Mouse (Mus musculus) spleen, adult 18-20 months (tissue): ENCODE measurements around the gene Tpt1.
A peak's percentile ranks its signal among the peaks of the same experiment; 100 is the strongest.
"Not testable (repeated sequence)": the region's sequence is repeated elsewhere in the genome, so short reads cannot be mapped to it uniquely, and the experiment has no call there.

Source experiments
- DNase-seq, 2 experiments: peaks; one replicate each; pipeline ENCODE4 v3.0.0; 2022; ENCODE audit warnings: mixed read lengths in 2 of 2

Gene Tpt1

GRCm38 (mm10) chr14:75844867-75845697 is at the start of gene Tpt1:
Tpt1 (plus strand) TSS chr14:75845093.
- DNase-seq, result peak; percentile 98 to 99

- no peak for DNase-seq
Measured at GRCm38 (mm10) chr14:75795918-75796317, 49.0 kb upstream of the Tpt1 start.

- DNase-seq, result no peak
Measured at GRCm38 (mm10) chr14:75797769-75798386, 47.0 kb upstream of the Tpt1 start.

GRCm38 (mm10) chr14:75807800-75808199 is 37.1 kb upstream of the Tpt1 start:
- DNase-seq, result no peak

- DNase-seq, result no peak
Measured at GRCm38 (mm10) chr14:75809931-75810330, 35.0 kb upstream of the Tpt1 start.

GRCm38 (mm10) chr14:75818528-75818927 is 26.4 kb upstream of the Tpt1 start:
- DNase-seq, result no peak

- no peak for DNase-seq
Measured at GRCm38 (mm10) chr14:75819341-75819740, 25.6 kb upstream of the Tpt1 start.

- no peak for DNase-seq
Measured at GRCm38 (mm10) chr14:75820007-75820406, 24.9 kb upstream of the Tpt1 start.

GRCm38 (mm10) chr14:75826851-75827410 is 18.0 kb upstream of the Tpt1 start:
- no peak for DNase-seq

- DNase-seq, result no peak
Measured at GRCm38 (mm10) chr14:75828221-75828620, 16.7 kb upstream of the Tpt1 start.

GRCm38 (mm10) chr14:75828866-75829806 is 15.8 kb upstream of the Tpt1 start:
- peak; percentile 62 to 81 for DNase-seq

- DNase-seq, result not testable (repeated sequence)
Measured at GRCm38 (mm10) chr14:75829817-75830216, 15.1 kb upstream of the Tpt1 start.

- DNase-seq, result no peak
Measured at GRCm38 (mm10) chr14:75832031-75832430, 12.9 kb upstream of the Tpt1 start.

- DNase-seq, result no peak
Measured at GRCm38 (mm10) chr14:75832982-75833381, 11.9 kb upstream of the Tpt1 start.

GRCm38 (mm10) chr14:75833546-75834250 is 11.2 kb upstream of the Tpt1 start:
- no peak for DNase-seq

- peak in 1 of 2 experiments; percentile 35 for DNase-seq
Measured at GRCm38 (mm10) chr14:75834251-75834738, 10.6 kb upstream of the Tpt1 start.

- peak; percentile 53 to 59 for DNase-seq
Measured at GRCm38 (mm10) chr14:75834739-75835381, 10.0 kb upstream of the Tpt1 start.

- DNase-seq, result no peak
Measured at GRCm38 (mm10) chr14:75836579-75836978, 8.3 kb upstream of the Tpt1 start.

- peak in 1 of 2 experiments; percentile 21 for DNase-seq
Measured at GRCm38 (mm10) chr14:75837048-75837916, 7.6 kb upstream of the Tpt1 start.

GRCm38 (mm10) chr14:75841758-75842157 is 3.1 kb upstream of the Tpt1 start:
- DNase-seq, result not testable (repeated sequence)
